20 mouse cellular contexts compared by ENCODE assay signal in the genomic region with DNA sequence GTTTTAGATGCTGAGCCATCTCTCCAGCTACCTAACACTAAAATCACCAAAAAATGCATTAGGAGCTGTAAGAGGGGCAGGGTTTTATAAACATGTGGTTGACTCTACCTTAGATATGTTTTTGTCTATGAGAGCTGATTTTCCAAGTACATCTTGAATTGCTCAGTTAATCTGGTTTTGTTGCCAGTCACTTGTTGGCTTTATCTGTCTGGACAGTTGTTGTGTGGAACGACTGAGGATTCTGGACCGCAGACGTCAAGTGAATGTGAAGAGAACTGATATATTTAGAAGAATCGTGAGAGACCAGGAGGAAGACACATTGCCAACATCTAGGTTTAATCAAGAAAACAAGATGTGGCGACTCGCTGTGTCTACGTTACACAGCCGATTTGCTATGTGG. TPM values are rescaled to one million over a fixed set of nuclear protein-coding genes. Genes with fewer than 3 reads are reported as not detected.
DNase-seq lines count a peak whose midpoint lies in the region; ATAC-seq and TF ChIP-seq lines count a peak whose summit lies in the region.
"Had no signal": no experiment of that assay in that cellular context is flagged by ENCODE, and none has a peak within 500 bp of the region (broad histone marks: within the 10 kb centered on the region; RNA-seq: fewer than 3 reads in every experiment).

No protein-coding gene starts in this region.

- H3K27me3 ChIP-seq in limb, embryonic 14.5 days (ENCODE audit: control insufficient read depth, insufficient read depth, low read length): no peaks in the 10 kb centered on the region
- no peaks in the 10 kb centered on the region for H3K27me3 ChIP-seq in limb, embryonic 10.5 days (ENCODE audit: low read depth, poor library complexity, severe bottlenecking)
- H3K27me3 ChIP-seq in embryonic facial prominence, embryonic 15.5 days: no peaks in the 10 kb centered on the region
- H3K27me3 ChIP-seq in liver, embryonic 15.5 days: no peaks in the 10 kb centered on the region
- H3K27me3 ChIP-seq: hindbrain, embryonic 12.5 days; kidney, embryonic 15.5 days; limb, embryonic 13.5 days had no signal

- WGBS in limb, embryonic 14.5 days: 50% methylated on average over 8 of the region's 8 CpGs
- 86% methylated on average over 8 of the region's 8 CpGs for WGBS in limb, embryonic 10.5 days
- WGBS in embryonic facial prominence, embryonic 15.5 days: 51% methylated on average over 8 of the region's 8 CpGs
- WGBS in liver, embryonic 15.5 days (ENCODE audit: insufficient replicate concordance): 30% methylated on average over 8 of the region's 8 CpGs

- H3K4me1 ChIP-seq in limb, embryonic 14.5 days (ENCODE audit: control insufficient read depth, insufficient read depth, low read length): 0 out of 2 replicates have a peak, but pooled peaks cover 7% of the 10 kb centered on the region
- peaks cover 5% of the 10 kb centered on the region; the same call in 1 of the 2 replicates for H3K4me1 ChIP-seq in limb, embryonic 10.5 days
- H3K4me1 ChIP-seq in embryonic facial prominence, embryonic 15.5 days: peaks cover 1% of the 10 kb centered on the region
- H3K4me1 ChIP-seq in liver, embryonic 15.5 days (replicated peaks): peaks cover 13% of the 10 kb centered on the region
- H3K4me1 ChIP-seq: hindbrain, embryonic 12.5 days; kidney, embryonic 15.5 days had no signal

- TF ChIP-seq POLR2A in limb, embryonic 14.5 days (IDR thresholded peaks at IDR 0.05; ENCODE audit: borderline replicate concordance, extremely low read depth, insufficient read depth, insufficient read length): no peak

- H3K36me3 ChIP-seq in limb, embryonic 14.5 days (ENCODE audit: control insufficient read depth, insufficient read depth, low read length): no peaks in the 10 kb centered on the region
- H3K36me3 ChIP-seq in limb, embryonic 10.5 days: no peaks in the 10 kb centered on the region
- H3K36me3 ChIP-seq in embryonic facial prominence, embryonic 15.5 days: no peaks in the 10 kb centered on the region
- no peaks in the 10 kb centered on the region for H3K36me3 ChIP-seq in liver, embryonic 15.5 days (replicated peaks)
- H3K36me3 ChIP-seq: hindbrain, embryonic 12.5 days; kidney, embryonic 15.5 days; limb, embryonic 13.5 days had no signal

- H3K4me2 ChIP-seq in limb, embryonic 14.5 days (replicated peaks; ENCODE audit: low read depth, low read length, severe bottlenecking): no peak overlapping the region
- H3K4me2 ChIP-seq in embryonic facial prominence, embryonic 15.5 days (replicated peaks): no peak overlapping the region
- H3K4me2 ChIP-seq in liver, embryonic 15.5 days: no peak overlapping the region; the same call in 1 of the 2 replicates
- H3K4me2 ChIP-seq: heart, embryonic 11.5 days; hindbrain, embryonic 12.5 days; kidney, embryonic 15.5 days; limb, embryonic 13.5 days had no signal

- no peak overlapping the region for H3K4me3 ChIP-seq in limb, embryonic 14.5 days (replicated peaks; ENCODE audit: low read length)
- no peak overlapping the region for H3K4me3 ChIP-seq in limb, embryonic 10.5 days
- H3K4me3 ChIP-seq in embryonic facial prominence, embryonic 15.5 days (replicated peaks): no peak overlapping the region
- no peak overlapping the region for H3K4me3 ChIP-seq in liver, embryonic 15.5 days (replicated peaks)
- H3K4me3 ChIP-seq: hindbrain, embryonic 12.5 days; kidney, embryonic 15.5 days; limb, embryonic 13.5 days; megakaryocyte, embryonic 14.5 days had no signal

- DNase-seq in limb, embryonic 14.5 days (ENCODE audit: low spot score): no peak
- no peak for DNase-seq in limb, embryonic 10.5 days (ENCODE audit: low spot score)
- DNase-seq in neural tube, embryonic 10.5 days (ENCODE audit: extremely low spot score, low spot score): no peak
- no peak for DNase-seq in adrenal gland, adult 18-20 months (ENCODE audit: low spot score in 2 of 2)
- DNase-seq in gastrocnemius, adult 8-10 months (ENCODE audit: low spot score in 2 of 2): no peak
- DNase-seq: adrenal gland, adult 8-10 months; cerebellum, adult 18-20 months; cerebellum, postnatal 36 days; heart, postnatal 10 days; right cerebral cortex, postnatal 25 days; thymus, postnatal 4 days had no signal

- peak overlapping the region; percentile 5; the same call in 1 of the 2 replicates for H3K27ac ChIP-seq in limb, embryonic 14.5 days (replicated peaks; ENCODE audit: low read depth, low read length)
- no peak overlapping the region for H3K27ac ChIP-seq in limb, embryonic 10.5 days
- peak overlapping the region; percentile 73 for H3K27ac ChIP-seq in embryonic facial prominence, embryonic 15.5 days (replicated peaks)
- H3K27ac ChIP-seq in liver, embryonic 15.5 days (replicated peaks): no peak overlapping the region
- H3K27ac ChIP-seq: hindbrain, embryonic 12.5 days; kidney, embryonic 15.5 days; limb, embryonic 13.5 days had no signal

- no peak overlapping the region for H3K9ac ChIP-seq in limb, embryonic 14.5 days (ENCODE audit: low read depth, low read length, severe bottlenecking)
- no peak overlapping the region for H3K9ac ChIP-seq in embryonic facial prominence, embryonic 15.5 days
- no peak overlapping the region for H3K9ac ChIP-seq in liver, embryonic 15.5 days
- H3K9ac ChIP-seq: hindbrain, embryonic 12.5 days; kidney, embryonic 15.5 days; limb, embryonic 13.5 days had no signal

- no peaks in the 10 kb centered on the region for H3K9me3 ChIP-seq in limb, embryonic 14.5 days (ENCODE audit: control insufficient read depth, low read length)
- H3K9me3 ChIP-seq in limb, embryonic 10.5 days (replicated peaks): no peaks in the 10 kb centered on the region
- H3K9me3 ChIP-seq in embryonic facial prominence, embryonic 15.5 days (replicated peaks): no peaks in the 10 kb centered on the region
- H3K9me3 ChIP-seq in liver, embryonic 15.5 days (replicated peaks): no peaks in the 10 kb centered on the region
- H3K9me3 ChIP-seq: hindbrain, embryonic 12.5 days; kidney, embryonic 15.5 days; limb, embryonic 13.5 days; megakaryocyte, embryonic 14.5 days had no signal

- ATAC-seq in limb, embryonic 14.5 days (ENCODE audit: low FRiP score, low read depth): no peak
- ATAC-seq in embryonic facial prominence, embryonic 15.5 days (ENCODE audit: insufficient number of reproducible peaks, low FRiP score, low TSS enrichment, low read depth): no peak
- peak; percentile 33; the same call in 1 of the 2 replicates for ATAC-seq in liver, embryonic 15.5 days (ENCODE audit: insufficient read depth)
- ATAC-seq: forebrain, embryonic 14.5 days; midbrain, embryonic 16.5 days had no signal

RNA-seq across cellular contexts. Expression of a gene that starts 5.9 kb away (rescaled TPM):
- 11.7 and 17.5 TPM in 2 replicates for polyA plus RNA-seq in limb, embryonic 14.5 days (2012; rRNA removed)
- polyA plus RNA-seq in limb, embryonic 14.5 days (2014; fragmentation: Nextera tagmentation; extraction: Ambion mirVana): 23.3 and 24.4 TPM in 2 replicates
- 31.2 and 31.5 TPM in 2 replicates for polyA plus RNA-seq in limb, embryonic 10.5 days (2016; fragmentation: Nextera tagmentation; extraction: Ambion mirVana)
- polyA plus RNA-seq in embryonic facial prominence, embryonic 15.5 days (2015; fragmentation: Nextera tagmentation; extraction: Ambion mirVana): 18.2 and 21.6 TPM in 2 replicates
- polyA plus RNA-seq in liver, embryonic 15.5 days (2015; fragmentation: Nextera tagmentation; extraction: Ambion mirVana): 10.9 and 11.0 TPM in 2 replicates
- 10 to 100 TPM; 18.5 to 18.6 TPM for total RNA-seq in adrenal gland, adult 18-20 months (2021)
- total RNA-seq in gastrocnemius, adult 8-10 months (2022): 10 to 100 TPM; 12.3 to 13.0 (median 12.6) TPM

Comparison
In these comparisons a context has a peak if more than half of its experiments do, and no peak if none do; other contexts are left out.
1. H3K27ac ChIP-seq: peak in limb, embryonic 14.5 days (single experiment) and embryonic facial prominence, embryonic 15.5 days (single experiment); none in limb, embryonic 10.5 days (single experiment) and liver, embryonic 15.5 days (single experiment).